Mouse (Mus musculus) embryonic facial prominence, embryonic 13.5 days (tissue): ENCODE data around the gene Lyrm1. TPM values are rescaled to one million over a fixed set of nuclear protein-coding genes. Genes with fewer than 3 reads are reported as not detected.

Source experiments
- ATAC-seq: fragments of 200-750 bp; cut with Nextera tagmentation; 2 replicates; pipeline ENCODE4 v1.8.0; 2017; ENCODE audit warnings: low read depth; ENCODE audit not compliant: insufficient number of reproducible peaks, insufficient read depth, low FRiP score, low TSS enrichment
- H3K27ac ChIP-seq: fragments of 300-500 bp; sonication (generic); 2 replicates; pipeline ENCODE4 v1.5.1; 2015; ENCODE audit warnings: moderate library complexity, mild to moderate bottlenecking, inconsistent platforms
- H3K27me3 ChIP-seq: fragments of 300-500 bp; sonication (generic); 2 replicates; pipeline ENCODE4 v1.6.1; 2015; ENCODE audit warnings: mild to moderate bottlenecking, inconsistent platforms
- H3K36me3 ChIP-seq: fragments of 300-500 bp; sonication (generic); 2 replicates; pipeline ENCODE4 v1.6.1; 2015; ENCODE audit warnings: mild to moderate bottlenecking, inconsistent platforms
- H3K4me1 ChIP-seq: fragments of 300-500 bp; sonication (generic); 2 replicates; pipeline ENCODE4 v1.6.1; 2015; ENCODE audit warnings: inconsistent platforms
- H3K4me2 ChIP-seq: fragments of 300-500 bp; sonication (generic); 2 replicates; pipeline ENCODE4 v1.6.1; 2015; ENCODE audit warnings: moderate library complexity, mild to moderate bottlenecking, inconsistent platforms
- H3K4me3 ChIP-seq: fragments of 300-500 bp; sonication (generic); 2 replicates; pipeline ENCODE4 v1.5.1; 2015; ENCODE audit warnings: mild to moderate bottlenecking, inconsistent platforms
- H3K9ac ChIP-seq: fragments of 300-500 bp; sonication (generic); 2 replicates; pipeline ENCODE4 v1.6.1; 2015; ENCODE audit warnings: mild to moderate bottlenecking, inconsistent platforms
- H3K9me3 ChIP-seq: fragments of 300-500 bp; sonication (generic); 2 replicates; pipeline ENCODE4 v1.6.1; 2016; ENCODE audit warnings: inconsistent platforms
- WGBS: fragments of 180-500 bp; shearing (Covaris S2); methylation state at CpG from one replicate; pipeline ENCODE4 v1.1.7; 2015; ENCODE audit warnings: mixed read lengths; 5-methylcytosine and 5-hydroxymethylcytosine counted together
- polyA plus RNA-seq: library from polyadenylated mRNA; unstranded; fragments of >200 nt; fragmentation: Nextera tagmentation; extraction: Ambion mirVana; gene quantifications from 2 replicates; pipeline ENCODE4 v1.2.1, GENCODE M21; 2015

Gene Lyrm1
- polyA plus RNA-seq, 1 experiment from 2014 or later = 12.4 TPM

GRCm38 (mm10) chr7:119937036-119937435, 41.4 kb downstream of the Lyrm1 start:
- ATAC-seq = no peak
- WGBS = 71% methylated on average over 5 of the region's 5 CpGs

GRCm38 (mm10) chr7:119941569-119941968, 45.9 kb downstream of the Lyrm1 start:
- WGBS = 54% methylated on average over 2 of the region's 2 CpGs
- no peak for ATAC-seq
- no peak overlapping the region for H3K4me3 ChIP-seq

More at GRCm38 (mm10) chr7:119937036-119937435, 41.4 kb downstream of the Lyrm1 start:
- no peak overlapping the region for H3K4me2 ChIP-seq
- H3K4me1 ChIP-seq = no peaks in the 10 kb centered on the region
- no peak overlapping the region for H3K4me3 ChIP-seq
- H3K27ac ChIP-seq = no peak overlapping the region
- H3K9ac ChIP-seq = no peak overlapping the region
- H3K9me3 ChIP-seq = no peaks in the 10 kb centered on the region
- no peaks in the 10 kb centered on the region for H3K27me3 ChIP-seq
- no peaks in the 10 kb centered on the region for H3K36me3 ChIP-seq

GRCm38 (mm10) chr7:119954047-119954446, 58.4 kb downstream of the Lyrm1 start:
- Histone ChIP-seq H3K27me3 (no peaks in the 10 kb centered on the region), H3K9me3 (no peaks in the 10 kb centered on the region), H3K9ac (no peak overlapping the region), H3K4me1 (no peaks in the 10 kb centered on the region), H3K36me3 (no peaks in the 10 kb centered on the region), H3K4me2 (no peak overlapping the region), H3K4me3 (no peak overlapping the region), H3K27ac (no peak overlapping the region)
- ATAC-seq = no peak
- WGBS = 90% methylated on average over 1 of the region's 1 CpGs

More at GRCm38 (mm10) chr7:119941569-119941968, 45.9 kb downstream of the Lyrm1 start:
- Histone ChIP-seq H3K36me3 (no peaks in the 10 kb centered on the region), H3K9me3 (no peaks in the 10 kb centered on the region), H3K27ac (no peak overlapping the region), H3K27me3 (no peaks in the 10 kb centered on the region), H3K4me2 (no peak overlapping the region), H3K4me1 (no peaks in the 10 kb centered on the region), H3K9ac (no peak overlapping the region)

GRCm38 (mm10) chr7:119957421-119957820, 61.8 kb downstream of the Lyrm1 start:
- Histone ChIP-seq H3K27me3 (no peaks in the 10 kb centered on the region), H3K36me3 (no peaks in the 10 kb centered on the region), H3K4me2 (no peak overlapping the region), H3K4me1 (no peaks in the 10 kb centered on the region), H3K9me3 (no peaks in the 10 kb centered on the region), H3K27ac (no peak overlapping the region), H3K9ac (no peak overlapping the region), H3K4me3 (no peak overlapping the region)
- no peak for ATAC-seq

GRCm38 (mm10) chr7:119959091-119959490, 63.4 kb downstream of the Lyrm1 start:
- Histone ChIP-seq H3K27ac (no peak overlapping the region), H3K4me1 (no peaks in the 10 kb centered on the region), H3K9ac (no peak overlapping the region), H3K4me3 (no peak overlapping the region), H3K27me3 (no peaks in the 10 kb centered on the region), H3K9me3 (no peaks in the 10 kb centered on the region), H3K4me2 (no peak overlapping the region), H3K36me3 (no peaks in the 10 kb centered on the region)
- no peak for ATAC-seq
- WGBS = 66% methylated on average over 4 of the region's 4 CpGs

GRCm38 (mm10) chr7:119959491-119959890, 63.8 kb downstream of the Lyrm1 start:
- Histone ChIP-seq H3K27ac (no peak overlapping the region), H3K4me2 (no peak overlapping the region)

GRCm38 (mm10) chr7:119960006-119960405, 64.3 kb downstream of the Lyrm1 start:
- Histone ChIP-seq H3K27ac (no peak overlapping the region), H3K9ac (no peak overlapping the region), H3K4me2 (no peak overlapping the region), H3K4me1 (no peaks in the 10 kb centered on the region), H3K36me3 (no peaks in the 10 kb centered on the region), H3K4me3 (no peak overlapping the region), H3K27me3 (no peaks in the 10 kb centered on the region), H3K9me3 (no peaks in the 10 kb centered on the region)
- WGBS = 81% methylated on average over 6 of the region's 6 CpGs
- ATAC-seq = no peak

More at GRCm38 (mm10) chr7:119959491-119959890, 63.8 kb downstream of the Lyrm1 start:
- 87% methylated on average over 4 of the region's 4 CpGs for WGBS
- Histone ChIP-seq H3K4me3 (no peak overlapping the region), H3K9ac (no peak overlapping the region), H3K4me1 (no peaks in the 10 kb centered on the region), H3K36me3 (no peaks in the 10 kb centered on the region), H3K9me3 (no peaks in the 10 kb centered on the region), H3K27me3 (no peaks in the 10 kb centered on the region)
- ATAC-seq = no peak

- Histone ChIP-seq H3K27ac (no peak overlapping the region), H3K9ac (no peak overlapping the region), H3K4me1 (no peaks in the 10 kb centered on the region), H3K4me3 (no peak overlapping the region), H3K4me2 (no peak overlapping the region), H3K9me3 (no peaks in the 10 kb centered on the region), H3K27me3 (no peaks in the 10 kb centered on the region), H3K36me3 (no peaks in the 10 kb centered on the region)
- ATAC-seq = no peak
- WGBS = 86% methylated on average over 6 of the region's 6 CpGs
Observed at GRCm38 (mm10) chr7:119960546-119960945, 64.9 kb downstream of the Lyrm1 start.

- H3K36me3 ChIP-seq = no peaks in the 10 kb centered on the region
- no peak for ATAC-seq
- WGBS = 34% methylated on average over 2 of the region's 2 CpGs
Observed at GRCm38 (mm10) chr7:119961107-119961506, 65.4 kb downstream of the Lyrm1 start.

GRCm38 (mm10) chr7:119965205-119965604, 69.5 kb downstream of the Lyrm1 start:
- no peak overlapping the region for H3K4me2 ChIP-seq
- H3K36me3 ChIP-seq = no peaks in the 10 kb centered on the region
- no peak overlapping the region for H3K27ac ChIP-seq
- no peak overlapping the region for H3K9ac ChIP-seq
- no peaks in the 10 kb centered on the region for H3K9me3 ChIP-seq
- H3K27me3 ChIP-seq = no peaks in the 10 kb centered on the region
- ATAC-seq = no peak
- no peaks in the 10 kb centered on the region for H3K4me1 ChIP-seq
- no peak overlapping the region for H3K4me3 ChIP-seq
- 89% methylated on average over 4 of the region's 4 CpGs for WGBS

More at GRCm38 (mm10) chr7:119961107-119961506, 65.4 kb downstream of the Lyrm1 start:
- H3K27me3 ChIP-seq = no peaks in the 10 kb centered on the region
- no peaks in the 10 kb centered on the region for H3K4me1 ChIP-seq
- no peak overlapping the region for H3K27ac ChIP-seq
- no peaks in the 10 kb centered on the region for H3K9me3 ChIP-seq
- no peak overlapping the region for H3K4me2 ChIP-seq
- H3K9ac ChIP-seq = no peak overlapping the region
- no peak overlapping the region for H3K4me3 ChIP-seq

GRCm38 (mm10) chr7:119965651-119966395, 70.2 kb downstream of the Lyrm1 start:
- no peak overlapping the region for H3K4me3 ChIP-seq
- 82% methylated on average over 9 of the region's 9 CpGs for WGBS
- no peak for ATAC-seq
- no peaks in the 10 kb centered on the region for H3K9me3 ChIP-seq
- no peaks in the 10 kb centered on the region for H3K4me1 ChIP-seq
- H3K9ac ChIP-seq = no peak overlapping the region
- H3K4me2 ChIP-seq = no peak overlapping the region
- no peaks in the 10 kb centered on the region for H3K36me3 ChIP-seq
- no peaks in the 10 kb centered on the region for H3K27me3 ChIP-seq
- no peak overlapping the region for H3K27ac ChIP-seq

GRCm38 (mm10) chr7:119969320-119969719, 73.7 kb downstream of the Lyrm1 start:
- no peaks in the 10 kb centered on the region for H3K9me3 ChIP-seq
- no peak for ATAC-seq

More at GRCm38 (mm10) chr7:119969320-119969719, 73.7 kb downstream of the Lyrm1 start:
- H3K36me3 ChIP-seq = no peaks in the 10 kb centered on the region
- no peak overlapping the region for H3K9ac ChIP-seq
- H3K27me3 ChIP-seq = no peaks in the 10 kb centered on the region
- no peak overlapping the region for H3K27ac ChIP-seq
- H3K4me2 ChIP-seq = no peak overlapping the region
- H3K4me3 ChIP-seq = no peak overlapping the region
- 77% methylated on average over 2 of the region's 2 CpGs for WGBS
- H3K4me1 ChIP-seq = no peaks in the 10 kb centered on the region
